Mouse (Mus musculus) spleen, adult 10 weeks (tissue): ENCODE results near the gene Slc39a1. TPM values are rescaled to one million over a fixed set of nuclear protein-coding genes. Genes with fewer than 3 reads are reported as not detected.

Source experiments
- polyA plus RNA-seq: library from polyadenylated mRNA; stranded (reverse); fragments of 350-450 nt; fragmentation: Illumina TruSeq; extraction: RNeasy Lipid Tissue Mini Kit (QIAGEN cat#74804); gene quantifications from one replicate; pipeline ENCODE4 v1.2.3, GENCODE M21; 2015; ENCODE audit warnings: low replicate concordance; ENCODE audit not compliant: insufficient read depth

Gene Slc39a1
- 66.4 TPM for polyA plus RNA-seq

DNA sequence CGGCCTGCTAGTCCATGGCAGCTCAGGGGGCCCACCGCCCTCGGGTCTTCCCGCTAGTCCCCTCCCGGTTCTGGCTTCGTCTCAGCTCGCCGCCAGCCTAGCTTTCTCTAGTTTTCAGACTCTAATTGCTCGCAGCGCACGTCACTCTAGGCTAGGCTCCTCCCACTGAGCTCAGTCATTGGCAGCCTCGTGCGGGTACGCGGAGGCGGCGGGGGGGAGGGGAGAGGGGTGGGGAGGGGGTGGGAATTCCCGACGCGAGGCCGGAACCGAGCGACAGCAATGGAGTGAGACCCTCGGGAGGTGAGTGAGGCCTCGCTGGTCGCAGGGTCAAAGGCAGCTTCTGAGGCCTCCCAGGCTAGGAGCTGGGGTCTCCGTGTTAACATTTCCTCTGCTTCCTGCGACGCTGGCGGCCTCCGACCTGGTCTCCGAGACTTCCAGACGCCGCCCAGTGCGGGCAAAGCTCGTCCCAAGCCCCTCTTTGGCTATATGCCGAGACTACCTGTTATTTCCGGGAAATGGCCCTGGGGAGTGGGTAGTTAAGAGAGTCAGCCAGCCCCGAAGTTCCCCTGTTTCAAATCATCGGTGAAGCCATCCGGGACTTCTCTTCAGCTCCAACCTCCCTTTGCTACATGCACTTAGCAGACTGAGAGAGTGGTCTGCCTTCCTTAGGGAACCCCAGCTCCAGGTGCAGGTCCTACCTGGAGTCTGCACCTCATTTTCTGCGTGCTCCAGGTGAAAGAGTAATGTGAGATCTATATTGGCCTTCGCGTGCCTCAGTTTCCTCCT lies at the start of gene Slc39a1:
Gene Slc39a1, plus strand, starts transcription at position 213 of the 786 bp plus-strand sequence.

GRCm38 (mm10) chr3:90213377-90213866 lies 34.5 kb upstream of the Slc39a1 start, which contains the start of the genes Rps27 and Rab13:
Gene Rps27 (minus strand): TSS chr3:90213651.
Gene Rab13 (plus strand): TSS chr3:90213695.

GRCm38 (mm10) chr3:90231507-90232333 lies 16.3 kb upstream of the Slc39a1 start, which contains the start of gene Jtb:
Gene Jtb (plus strand): TSS chr3:90231597.

GRCm38 (mm10) chr3:90242984-90243775 lies 4.8 kb upstream of the Slc39a1 start, which contains the start of gene Creb3l4:
Gene Creb3l4 (minus strand): TSS chr3:90243512.

GRCm38 (mm10) chr3:90253653-90254418 lies 5.9 kb downstream of the Slc39a1 start, which contains the start of gene Crtc2:
Gene Crtc2 (plus strand): TSS chr3:90254163.

GRCm38 (mm10) chr3:90265034-90265931 lies 17.3 kb downstream of the Slc39a1 start, which contains the start of gene Dennd4b:
Gene Dennd4b (plus strand): TSS chr3:90265185.

GRCm38 (mm10) chr3:90292345-90293275 lies 44.6 kb downstream of the Slc39a1 start, which contains the start of gene Gatad2b:
Gene Gatad2b (plus strand): TSS chr3:90293178.

Other genes starting within 250 kb of the Slc39a1 start
- gene Hax1, start 249.4 kb upstream of the Slc39a1 start, polyA plus RNA-seq = 81.9 TPM
- 139 TPM for gene 4933434E20Rik, start 196.5 kb upstream of the Slc39a1 start, polyA plus RNA-seq
- 173 TPM for gene Ubap2l, start 195.5 kb upstream of the Slc39a1 start, polyA plus RNA-seq
- 559 TPM for gene Tpm3, start 175.5 kb upstream of the Slc39a1 start, polyA plus RNA-seq
- gene Nup210l, start 144.0 kb upstream of the Slc39a1 start, polyA plus RNA-seq = 1.8 TPM
- 14,060 TPM for gene Rps27, start 34.5 kb upstream of the Slc39a1 start, polyA plus RNA-seq
- 13.1 TPM for gene Rab13, start 34.5 kb upstream of the Slc39a1 start, polyA plus RNA-seq
- gene Jtb, start 16.6 kb upstream of the Slc39a1 start, polyA plus RNA-seq = 132 TPM
- 0.46 TPM for gene Creb3l4, start 4.7 kb upstream of the Slc39a1 start, polyA plus RNA-seq
- 98.9 TPM for gene Crtc2, start 6.0 kb downstream of the Slc39a1 start, polyA plus RNA-seq
- 39.4 TPM for gene Dennd4b, start 17.0 kb downstream of the Slc39a1 start, polyA plus RNA-seq
- 33.2 TPM for gene Gatad2b, start 45.0 kb downstream of the Slc39a1 start, polyA plus RNA-seq
- gene Slc27a3, start 141.8 kb downstream of the Slc39a1 start, polyA plus RNA-seq = 3.6 TPM
- gene Ints3, start 185.4 kb downstream of the Slc39a1 start, polyA plus RNA-seq = 30.3 TPM
- 11.0 TPM for gene Npr1, start 217.7 kb downstream of the Slc39a1 start, polyA plus RNA-seq
- gene Ilf2, start 228.0 kb downstream of the Slc39a1 start, polyA plus RNA-seq = 92.2 TPM
- gene Snapin, start 242.9 kb downstream of the Slc39a1 start, polyA plus RNA-seq = 82.6 TPM